Mouse (Mus musculus) left cerebral cortex, adult 9 months (tissue): Measurements from ENCODE around the gene Tamm41.

ENCODE experiments used
- DNase-seq, 2 experiments: peaks; one replicate each; pipeline ENCODE4 v3.0.0; 2022; ENCODE audit warnings: low spot score in 2 of 2

The Tamm41 gene

GRCm38 (mm10) chr6:114974331-114974730 lies 63.3 kb downstream of the Tamm41 start:
- DNase-seq = no peak

- no peak for DNase-seq
These were observed 64.7 kb downstream of the Tamm41 start for GRCm38 (mm10) chr6:114972988-114973387.

GRCm38 (mm10) chr6:114970895-114971294 lies 66.8 kb downstream of the Tamm41 start:
- DNase-seq = no peak

- DNase-seq = no peak
These were observed 67.3 kb downstream of the Tamm41 start for GRCm38 (mm10) chr6:114970386-114970785.

GRCm38 (mm10) chr6:114969213-114970120 lies 68.2 kb downstream of the Tamm41 start, which contains the start of gene Vgll4:
Gene Vgll4, minus strand, starts transcription at chr6:114969994.
- DNase-seq = peak in 1 of 2 experiments; percentile 71

- peak; percentile 80 to 90 for DNase-seq
These were observed 69.1 kb downstream of the Tamm41 start for GRCm38 (mm10) chr6:114968361-114969212.

- DNase-seq = no peak
These were observed 70.1 kb downstream of the Tamm41 start for GRCm38 (mm10) chr6:114967623-114968022.

- no peak for DNase-seq
These were observed 71.1 kb downstream of the Tamm41 start for GRCm38 (mm10) chr6:114966396-114967154.

GRCm38 (mm10) chr6:114965802-114966201 lies 71.9 kb downstream of the Tamm41 start:
- no peak for DNase-seq

- no peak for DNase-seq
These were observed 72.3 kb downstream of the Tamm41 start for GRCm38 (mm10) chr6:114965396-114965795.

GRCm38 (mm10) chr6:114964235-114964634 lies 73.4 kb downstream of the Tamm41 start:
- no peak for DNase-seq

GRCm38 (mm10) chr6:114963636-114964035 lies 74.0 kb downstream of the Tamm41 start:
- DNase-seq = no peak

GRCm38 (mm10) chr6:114961276-114962068 lies 76.2 kb downstream of the Tamm41 start:
- no peak for DNase-seq

GRCm38 (mm10) chr6:114959012-114959398 lies 78.7 kb downstream of the Tamm41 start:
- DNase-seq = no peak

- no peak for DNase-seq
These were observed 79.2 kb downstream of the Tamm41 start for GRCm38 (mm10) chr6:114958249-114959011.

GRCm38 (mm10) chr6:114957756-114958155 lies 79.9 kb downstream of the Tamm41 start:
- no peak for DNase-seq

GRCm38 (mm10) chr6:114954496-114954895 lies 83.2 kb downstream of the Tamm41 start:
- DNase-seq = no peak
